Mouse (Mus musculus) frontal cortex, postnatal 25 days (tissue): ENCODE measurements around the gene Elk4.

Experiments used
- DNase-seq, 2 experiments: peaks; one replicate each; pipeline ENCODE4 v3.0.0; 2022; ENCODE audit warnings: low spot score in 2 of 2

Elk4 gene

DNA sequence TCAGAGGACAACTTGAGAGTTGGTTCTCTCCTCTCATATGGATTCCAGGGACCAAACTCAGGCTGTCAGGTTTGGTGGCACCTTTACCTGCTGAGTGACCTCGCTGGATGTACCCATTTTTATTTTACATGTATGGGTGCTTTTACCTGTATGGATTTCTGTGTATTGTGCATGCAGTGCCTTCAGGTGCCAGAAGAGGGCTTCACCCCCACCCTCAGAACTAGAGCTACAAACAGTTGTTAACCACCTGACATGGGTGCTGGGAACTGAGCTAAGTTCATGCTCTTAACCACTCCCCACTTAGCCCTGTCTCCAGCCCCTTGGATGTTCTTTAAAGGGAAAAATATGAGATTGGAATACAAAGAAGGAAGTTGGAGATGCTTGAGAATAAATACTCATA is 7.4 kb downstream of the Elk4 start:
- DNase-seq = no peak

- no peak for DNase-seq
Observed at GRCm38 (mm10) chr1:132016691-132017090, 9.3 kb downstream of the Elk4 start.

- DNase-seq = no peak
Observed at GRCm38 (mm10) chr1:132019876-132020275, 12.5 kb downstream of the Elk4 start.

DNA sequence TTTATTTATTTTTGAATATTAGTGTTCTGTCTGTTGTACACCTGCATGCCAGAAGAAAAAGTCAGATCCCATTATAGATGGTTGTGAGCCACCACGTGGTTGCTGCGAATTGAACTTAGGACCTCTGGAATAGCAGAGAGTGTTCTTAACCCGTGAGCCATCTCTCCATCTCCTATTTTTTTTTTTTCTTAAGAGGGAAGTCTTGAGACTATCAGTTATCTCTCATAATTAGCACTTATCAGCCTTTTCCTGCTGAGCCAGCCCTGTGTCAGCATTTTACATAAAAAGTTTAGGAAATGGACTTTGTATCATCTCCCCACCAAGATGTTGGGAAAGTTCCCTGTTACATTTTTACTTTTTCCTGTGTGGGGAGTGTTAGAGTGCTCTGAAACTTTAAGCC is 14.7 kb downstream of the Elk4 start:
- no peak for DNase-seq

- no peak for DNase-seq
Observed at GRCm38 (mm10) chr1:132026925-132027646, 19.7 kb downstream of the Elk4 start.

- no peak for DNase-seq
Observed at GRCm38 (mm10) chr1:132027978-132028377, 20.6 kb downstream of the Elk4 start.

- DNase-seq = no peak
Observed at GRCm38 (mm10) chr1:132028413-132028812, 21.0 kb downstream of the Elk4 start.

DNA sequence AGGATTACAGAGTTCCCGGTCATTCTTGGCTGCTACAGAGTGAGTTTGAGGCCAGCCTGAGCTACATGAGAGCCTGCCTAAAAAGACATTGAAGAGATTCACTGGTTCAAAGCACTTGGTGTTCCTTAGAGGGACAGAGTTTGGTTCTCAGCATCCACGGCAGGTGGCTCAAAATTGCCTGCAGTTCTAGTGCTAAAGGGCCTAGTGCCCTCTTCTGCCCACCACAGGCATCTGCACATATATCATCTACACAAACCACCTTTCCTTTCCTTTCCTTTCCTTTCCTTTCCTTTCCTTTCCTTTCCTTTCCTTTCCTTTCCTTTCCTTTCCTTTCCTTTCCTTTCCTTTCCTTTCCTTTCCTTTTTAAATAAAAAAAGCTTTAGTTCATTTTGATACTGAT is 23.2 kb downstream of the Elk4 start:
- no peak for DNase-seq

- DNase-seq = no peak
Observed at GRCm38 (mm10) chr1:132032172-132032571, 24.8 kb downstream of the Elk4 start.

DNA sequence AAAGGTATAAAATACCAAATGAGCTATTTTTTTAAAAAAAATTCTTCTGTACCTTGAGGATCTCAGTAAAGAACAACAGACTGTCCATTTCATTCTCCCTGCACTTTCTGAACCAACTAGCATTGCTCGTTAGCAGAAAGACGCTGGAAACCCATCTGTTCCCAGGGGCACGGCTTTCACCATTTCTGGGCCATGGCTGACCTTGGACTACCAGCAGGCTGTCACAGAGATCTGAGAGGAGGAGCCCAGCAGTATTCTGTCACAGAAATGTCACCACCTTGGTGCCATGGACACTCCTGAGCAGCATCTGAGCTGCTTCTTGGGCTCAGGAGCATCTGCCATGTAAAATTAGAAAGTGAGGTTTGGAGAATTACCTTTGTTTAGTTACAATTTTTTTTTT is 30.3 kb downstream of the Elk4 start:
- DNase-seq = no peak

DNA sequence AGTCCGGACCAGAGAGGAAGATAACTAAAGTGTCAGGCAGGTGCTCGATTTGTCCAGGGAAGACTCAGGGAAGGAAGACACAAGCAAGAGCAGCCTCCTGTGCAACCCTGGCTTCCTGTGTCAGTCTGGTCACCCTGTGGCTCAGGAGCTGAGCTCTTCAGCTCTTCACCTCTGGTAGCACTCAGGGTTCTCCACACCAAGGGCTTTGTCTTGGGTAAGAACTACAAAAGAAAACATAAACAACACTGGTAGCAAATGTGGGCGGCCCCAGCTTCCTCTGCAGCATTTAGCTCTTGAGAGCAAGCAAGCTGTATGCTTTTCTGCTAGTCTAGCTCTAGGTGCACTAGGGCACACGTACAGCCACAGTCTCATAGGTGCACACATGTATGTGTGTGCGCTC is 31.3 kb downstream of the Elk4 start:
- no peak for DNase-seq

- DNase-seq = no peak
Observed at GRCm38 (mm10) chr1:132040201-132040621, 32.8 kb downstream of the Elk4 start.

GRCm38 (mm10) chr1:132043759-132044158 is 36.4 kb downstream of the Elk4 start:
- no peak for DNase-seq

- peak; percentile 33 to 63 for DNase-seq
Observed at GRCm38 (mm10) chr1:132046143-132046735, 38.8 kb downstream of the Elk4 start.

DNA sequence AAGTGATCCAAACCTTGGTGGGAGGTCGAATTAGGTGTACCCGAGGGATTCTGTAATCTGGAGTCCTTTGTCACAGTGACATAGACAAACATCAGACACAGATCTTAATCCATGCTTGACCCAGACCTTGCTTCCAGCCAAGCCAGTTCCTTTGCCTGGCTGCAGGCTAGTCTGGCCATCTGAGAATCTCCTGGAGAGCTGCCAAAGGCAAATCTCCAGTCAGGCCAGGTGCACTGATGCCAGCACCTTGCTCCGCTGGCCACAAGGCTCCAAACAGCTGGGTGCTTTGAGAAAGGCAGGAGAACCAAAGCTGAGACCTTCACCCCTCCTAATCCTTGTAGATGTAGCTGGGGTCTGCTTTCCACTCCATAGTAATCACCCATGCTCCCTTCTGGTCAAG is 44.3 kb downstream of the Elk4 start:
- DNase-seq = no peak

DNA sequence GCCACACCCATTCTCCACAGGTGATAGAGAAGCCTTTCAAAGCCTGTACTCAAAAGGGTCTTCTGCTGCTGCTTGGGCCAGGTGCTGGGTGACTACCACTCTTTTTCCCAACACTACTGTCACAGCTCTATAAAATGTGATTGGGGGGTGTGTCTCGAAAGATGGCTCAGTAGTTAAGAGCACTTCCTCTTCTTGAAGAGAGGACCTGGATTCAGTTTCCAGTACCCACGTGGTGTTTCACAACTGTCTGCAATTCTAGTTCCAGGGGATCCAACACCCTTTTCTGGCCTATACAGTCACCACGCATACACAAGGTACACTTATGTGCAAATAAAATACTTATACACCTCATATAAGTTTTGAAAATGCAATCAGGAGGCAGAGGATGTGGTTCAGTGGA is 47.0 kb downstream of the Elk4 start:
- DNase-seq = no peak

DNA sequence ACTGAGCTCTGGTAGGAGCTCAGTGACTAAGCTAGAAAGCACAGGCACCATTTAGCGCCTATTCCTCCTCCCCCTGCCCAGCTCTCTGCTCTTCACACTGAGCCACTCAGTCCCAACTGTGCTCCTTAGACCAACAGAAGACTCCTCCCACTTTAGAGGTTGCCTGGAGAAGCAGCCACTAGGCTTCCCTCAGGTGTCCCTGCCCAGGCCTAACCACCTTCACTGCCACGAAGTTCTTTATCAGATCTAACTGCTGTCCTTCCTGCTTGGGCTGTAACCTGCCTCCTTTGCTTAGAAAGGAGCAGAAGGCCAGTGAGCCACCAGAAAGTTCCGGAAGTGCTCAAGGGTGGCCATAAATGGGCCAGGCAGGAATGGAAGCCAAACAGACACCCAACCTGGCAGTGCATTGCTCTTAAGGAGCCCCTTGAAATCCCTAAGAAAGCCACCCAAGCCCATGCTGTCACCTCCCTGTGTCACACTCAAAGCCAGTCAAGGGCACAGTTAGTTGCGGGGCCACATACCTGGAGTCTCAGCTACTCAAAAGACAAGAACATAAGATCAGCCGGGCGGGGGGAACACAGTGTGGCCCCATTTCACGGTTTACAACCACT is 47.8 kb downstream of the Elk4 start:
- no peak for DNase-seq

GRCm38 (mm10) chr1:132058558-132058957 is 51.2 kb downstream of the Elk4 start:
- no peak for DNase-seq

DNA sequence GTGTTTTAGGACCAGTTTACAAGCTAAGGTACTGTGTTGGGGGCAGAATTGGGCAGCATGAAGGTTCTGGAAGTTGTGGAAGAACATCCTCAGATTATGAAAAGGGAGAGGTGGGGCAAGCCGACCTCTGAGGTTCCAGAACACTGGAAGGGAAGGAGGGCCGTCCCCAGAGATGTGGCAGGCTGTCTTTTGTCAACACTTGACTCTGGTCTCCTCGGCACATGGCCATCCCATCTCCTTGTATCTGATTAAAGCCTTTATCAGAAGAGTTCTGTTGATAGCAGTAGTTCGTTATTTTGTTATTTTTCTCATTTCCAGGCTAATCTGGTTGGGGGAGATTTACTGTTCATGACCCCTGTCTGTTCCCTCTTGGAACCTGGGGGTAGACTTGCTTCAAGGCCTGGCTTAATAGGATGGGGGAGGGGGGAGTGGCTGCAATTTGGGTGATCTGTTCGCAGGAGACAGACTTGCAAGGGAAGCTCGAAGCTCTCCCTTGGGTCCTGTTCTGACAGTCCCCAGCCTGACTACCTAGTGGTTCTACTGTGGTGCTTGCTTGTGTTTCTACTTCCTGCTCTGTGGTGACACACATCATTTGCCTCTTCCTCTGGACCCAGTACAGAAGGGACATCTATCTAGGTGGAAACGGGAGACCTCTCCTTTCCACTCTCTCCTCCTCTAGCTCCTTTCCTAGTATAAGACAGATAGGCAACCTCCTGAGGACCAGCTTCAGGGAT is 52.8 kb downstream of the Elk4 start:
- DNase-seq = no peak

- DNase-seq = no peak
Observed at GRCm38 (mm10) chr1:132061750-132062541, 54.5 kb downstream of the Elk4 start.

- no peak for DNase-seq
Observed at GRCm38 (mm10) chr1:132063096-132063495, 55.7 kb downstream of the Elk4 start.

- no peak for DNase-seq
Observed at GRCm38 (mm10) chr1:132065001-132065400, 57.6 kb downstream of the Elk4 start.
